Mouse (Mus musculus): ENCODE measurements around the gene Mboat1.

- no peak for TF ChIP-seq CTCF (IDR thresholded peaks at IDR 0.05; ENCODE audit: borderline replicate concordance, insufficient read depth, low read depth, low read length)
- no peak for TF ChIP-seq POLR2A (IDR thresholded peaks at IDR 0.05; ENCODE audit: borderline replicate concordance, insufficient read depth, low read length)
Observed at GRCm38 (mm10) chr13:30259326-30259725, 123.0 kb downstream of the Mboat1 start.

Measured in cerebellum, adult 2 months (tissue).